Mouse (Mus musculus): Measurements from ENCODE around the gene Drg1.

The Drg1 gene

DNA sequence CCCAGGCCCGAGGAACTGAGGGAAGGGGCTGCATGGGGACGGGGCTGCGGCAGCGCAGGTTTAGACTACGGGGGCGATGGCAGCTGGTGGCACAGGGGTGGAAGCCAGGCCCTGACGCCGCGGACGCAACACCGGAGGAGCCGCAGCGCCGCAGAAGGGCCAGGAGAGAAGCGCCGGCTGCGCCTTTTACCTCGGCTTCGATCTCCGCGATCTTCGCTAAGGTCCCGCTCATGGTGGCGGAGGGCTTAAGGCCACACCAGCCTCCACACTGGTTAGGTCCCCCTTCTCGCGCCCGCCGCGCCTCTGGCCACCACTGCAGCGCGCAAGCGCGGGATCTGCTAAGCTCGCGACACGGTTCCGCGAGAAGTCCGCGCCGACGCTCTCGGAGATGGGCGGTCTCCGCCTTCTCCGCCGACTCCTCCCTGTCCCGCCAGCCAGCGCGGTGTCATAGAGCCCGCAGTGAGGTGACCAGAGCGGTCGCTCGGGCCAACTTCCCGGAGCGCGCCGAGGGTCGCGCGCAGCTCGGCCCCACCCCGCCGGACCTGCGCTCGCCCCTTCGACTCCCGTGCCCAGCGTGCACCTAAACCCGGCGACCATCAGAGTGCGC is at the start of gene Drg1:
Gene Drg1, minus strand, starts transcription at position 337 of the 607 bp plus-strand sequence.
- peak; percentile 91 for DNase-seq (ENCODE audit: low spot score in 2 of 2)

DNA sequence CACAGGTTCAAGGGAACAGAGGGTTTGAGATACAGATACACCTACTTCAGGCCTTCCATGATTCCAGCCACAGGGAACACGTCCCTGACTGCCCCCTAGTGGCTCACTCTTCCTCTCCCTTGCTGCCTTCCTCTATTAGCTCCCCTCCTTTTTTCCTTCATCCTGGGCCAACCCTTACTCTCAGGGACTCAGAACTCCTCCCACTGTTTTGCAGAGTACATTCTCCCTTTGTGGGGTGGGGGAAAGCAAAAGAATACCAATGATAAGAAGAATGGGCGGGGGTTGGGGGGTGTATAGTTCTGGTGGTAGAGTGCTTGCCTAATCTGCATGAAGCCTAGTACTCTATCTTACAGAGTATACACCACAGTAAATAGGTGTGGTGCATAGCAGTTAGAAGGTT is 47.9 kb upstream of the Drg1 start:
- peak; percentile 55 to 57 for DNase-seq (ENCODE audit: low spot score in 2 of 2)

DNA sequence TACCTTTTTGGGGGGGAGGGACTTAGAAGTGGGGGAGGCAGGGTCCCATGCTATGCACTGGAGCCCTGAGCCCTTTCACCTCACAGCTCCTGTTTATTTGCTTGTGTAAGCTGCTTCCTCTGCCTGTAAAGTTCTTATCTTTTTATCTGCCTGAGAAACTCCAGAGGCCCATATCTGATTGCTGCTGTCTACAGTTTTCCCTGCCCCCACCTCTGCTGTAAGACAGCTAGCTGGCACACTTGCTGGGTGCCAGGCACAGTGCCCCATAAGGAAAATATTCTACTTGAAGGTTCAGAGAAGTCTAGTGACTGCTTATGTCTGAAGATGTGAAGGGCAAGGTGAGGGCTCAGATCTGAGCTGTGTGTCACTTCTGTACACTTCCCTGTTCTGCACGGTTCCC is 47.1 kb upstream of the Drg1 start:
- DNase-seq (ENCODE audit: low spot score in 2 of 2), result no peak

DNA sequence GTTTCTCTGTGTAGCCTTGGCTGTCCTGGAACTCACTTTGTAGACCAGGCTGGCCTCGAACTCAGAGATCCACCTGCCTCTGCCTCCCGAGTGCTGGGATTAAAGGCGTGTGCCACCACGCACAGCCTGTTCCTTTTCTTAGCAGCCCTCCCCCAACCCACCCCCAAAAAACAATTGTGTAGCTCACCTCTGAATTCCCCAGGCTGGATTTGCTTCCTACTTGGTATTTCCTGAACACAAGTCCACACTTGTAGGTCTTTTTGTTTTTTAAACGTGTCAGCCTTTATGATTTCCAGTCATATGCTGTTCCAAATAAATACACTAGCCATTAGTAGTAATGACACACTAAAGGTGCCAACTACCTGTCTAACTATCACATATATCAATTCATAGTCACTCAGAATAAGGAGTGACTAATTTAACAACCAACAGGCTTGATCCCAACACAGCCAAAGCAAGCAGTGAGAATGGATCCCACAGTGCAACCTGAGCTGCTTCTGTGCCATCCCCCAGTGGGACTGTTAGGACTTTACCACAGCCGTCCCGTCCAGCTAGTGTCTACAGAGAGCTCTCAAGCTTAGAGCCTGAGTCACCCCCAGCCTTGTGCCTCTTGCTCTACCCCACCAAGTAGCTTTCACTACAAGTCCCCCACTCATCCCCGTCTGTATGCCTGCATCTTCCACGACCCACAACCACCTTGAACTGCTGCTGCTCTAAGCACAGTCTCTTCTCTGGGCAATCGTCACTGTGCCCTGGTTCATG is 45.6 kb upstream of the Drg1 start:
- no peak for DNase-seq (ENCODE audit: low spot score in 2 of 2)

DNA sequence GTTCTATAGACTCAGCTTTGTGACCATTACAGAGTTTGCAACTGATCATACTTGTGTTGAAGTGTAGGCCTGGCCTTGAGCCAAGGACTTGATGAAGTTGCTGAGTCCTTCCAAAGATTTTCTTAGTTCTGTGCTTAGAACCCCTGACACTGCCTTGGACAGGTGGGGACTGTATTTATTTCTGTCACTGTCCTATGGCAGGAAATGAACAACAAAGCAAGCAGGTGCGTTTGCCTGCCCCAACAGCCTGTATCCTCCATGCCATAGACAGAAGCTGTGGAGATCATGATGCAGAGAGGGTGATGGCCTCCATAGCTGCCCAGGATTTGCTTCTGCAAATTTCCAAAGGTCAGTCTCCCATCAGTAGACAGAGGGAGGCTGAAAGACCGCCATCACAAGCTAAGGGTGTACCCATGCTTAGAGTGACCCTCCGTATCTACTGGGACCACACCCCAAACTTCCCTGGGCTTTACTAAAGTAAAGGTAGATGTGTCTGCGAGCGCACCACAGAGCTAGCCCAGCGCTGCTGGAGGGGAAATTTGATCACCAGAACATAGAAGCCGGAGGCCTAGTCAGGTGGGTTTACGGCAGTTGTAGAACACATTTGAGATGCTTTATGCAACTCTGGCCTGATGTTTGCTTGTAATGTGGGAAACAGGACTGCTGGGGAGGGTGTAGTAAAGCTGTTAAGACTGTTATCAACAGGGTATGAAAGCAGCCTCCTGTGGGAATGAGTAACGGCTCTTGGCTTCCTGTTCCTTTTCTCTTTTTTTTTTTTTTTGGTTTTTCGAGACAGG is 44.8 kb upstream of the Drg1 start:
- no peak for DNase-seq (ENCODE audit: low spot score in 2 of 2)

DNA sequence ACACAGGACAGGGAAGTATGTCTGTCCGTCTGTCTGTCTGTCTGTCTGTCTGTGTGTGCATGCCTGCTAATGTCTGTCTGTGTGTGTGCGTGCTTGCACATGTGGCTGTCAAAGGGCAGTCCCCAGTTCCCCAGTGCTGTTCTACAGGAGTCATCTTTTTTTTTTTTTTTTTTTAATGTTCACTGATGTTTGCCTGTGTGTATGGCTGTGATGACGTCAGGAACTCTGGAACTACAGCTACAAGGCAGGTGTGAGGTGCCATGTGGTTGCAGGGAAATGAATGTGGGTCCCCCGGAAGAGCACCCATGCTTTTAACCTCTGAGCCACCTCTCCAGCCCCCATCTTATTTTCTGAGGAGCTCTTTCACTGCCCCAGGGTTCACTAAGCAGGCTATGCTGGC is 43.7 kb upstream of the Drg1 start:
- no peak for DNase-seq (ENCODE audit: low spot score in 2 of 2)

DNA sequence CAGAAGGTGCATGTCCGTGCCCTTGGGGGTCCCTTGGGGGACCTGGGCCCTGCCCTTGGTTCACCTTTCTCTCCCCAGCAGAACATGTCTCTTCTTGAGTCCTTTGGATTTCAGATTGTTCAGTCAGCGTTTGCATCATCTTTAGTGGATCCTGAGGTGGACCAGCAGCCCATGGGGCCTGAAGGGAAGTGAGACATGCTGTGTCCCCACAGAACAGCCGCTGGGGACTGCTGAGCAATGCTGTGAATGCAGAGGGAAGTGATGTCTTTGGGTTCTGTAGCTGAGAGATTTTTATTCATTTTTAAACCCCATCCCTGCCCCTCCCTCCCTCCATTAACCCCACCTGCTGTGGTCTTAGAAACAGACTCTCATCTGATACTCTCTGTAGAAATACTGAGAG is 41.7 kb upstream of the Drg1 start:
- DNase-seq (ENCODE audit: low spot score in 2 of 2), result no peak

DNA sequence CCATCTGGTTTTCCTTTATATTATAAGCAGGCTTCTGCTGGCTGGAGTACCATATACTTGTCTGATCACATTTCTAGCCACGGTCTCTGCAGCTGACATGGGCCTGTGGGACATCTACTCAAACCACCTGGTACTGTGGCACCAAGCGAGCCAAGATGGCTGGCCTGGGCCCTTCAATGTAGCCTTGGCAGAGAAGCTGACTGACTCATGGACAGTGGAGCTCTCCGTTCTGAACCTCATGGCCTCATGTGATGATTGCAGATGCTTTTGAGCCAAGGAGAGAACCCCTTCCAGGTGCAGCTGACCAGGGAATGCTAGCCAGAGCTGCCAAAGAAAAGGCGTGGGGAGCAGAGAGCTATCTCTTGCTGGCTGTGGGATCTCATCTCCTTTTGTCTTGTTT is 39.6 kb upstream of the Drg1 start:
- no peak for DNase-seq (ENCODE audit: low spot score in 2 of 2)

DNA sequence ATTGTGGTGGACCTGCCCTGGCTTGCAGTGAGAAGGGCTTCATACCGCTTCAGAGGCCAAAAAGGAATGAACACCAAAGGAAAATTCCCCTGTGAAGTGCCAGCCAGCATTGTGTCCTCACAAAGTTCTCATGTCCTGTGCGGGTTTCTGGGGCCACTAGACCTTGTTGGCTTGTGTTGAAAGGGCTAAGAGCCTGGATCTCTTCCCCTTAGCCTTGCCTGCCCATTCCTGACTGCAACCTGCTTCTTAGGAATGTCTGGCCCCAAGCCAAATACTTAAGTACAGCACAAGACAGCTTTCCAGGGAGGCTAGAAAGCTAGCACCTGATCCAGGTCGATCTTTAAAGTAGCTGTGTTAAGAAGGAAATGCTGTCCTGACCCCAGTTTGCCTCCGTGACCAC is 36.6 kb upstream of the Drg1 start:
- DNase-seq (ENCODE audit: low spot score in 2 of 2), result no peak

DNA sequence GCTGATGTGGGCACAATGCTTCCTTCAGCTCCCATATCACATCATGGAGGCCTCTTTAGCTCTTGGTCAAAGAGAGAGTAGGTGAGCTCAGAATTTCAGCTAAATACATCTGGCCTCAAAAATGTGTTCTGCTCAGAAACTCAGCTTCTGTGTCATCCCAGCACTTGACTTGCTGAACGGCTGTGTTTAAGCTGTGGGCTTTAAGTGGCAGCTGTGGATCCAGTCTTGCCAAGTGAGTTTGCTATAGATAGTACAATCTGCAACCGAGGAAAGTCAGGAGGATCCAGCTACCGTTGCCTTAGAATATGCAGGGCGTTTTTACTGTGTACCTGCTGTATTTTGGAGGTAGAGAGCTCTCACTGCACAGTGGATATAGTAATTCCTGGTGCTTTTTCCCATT is 36.2 kb upstream of the Drg1 start:
- peak; percentile 50 to 51 for DNase-seq (ENCODE audit: low spot score in 2 of 2)

DNA sequence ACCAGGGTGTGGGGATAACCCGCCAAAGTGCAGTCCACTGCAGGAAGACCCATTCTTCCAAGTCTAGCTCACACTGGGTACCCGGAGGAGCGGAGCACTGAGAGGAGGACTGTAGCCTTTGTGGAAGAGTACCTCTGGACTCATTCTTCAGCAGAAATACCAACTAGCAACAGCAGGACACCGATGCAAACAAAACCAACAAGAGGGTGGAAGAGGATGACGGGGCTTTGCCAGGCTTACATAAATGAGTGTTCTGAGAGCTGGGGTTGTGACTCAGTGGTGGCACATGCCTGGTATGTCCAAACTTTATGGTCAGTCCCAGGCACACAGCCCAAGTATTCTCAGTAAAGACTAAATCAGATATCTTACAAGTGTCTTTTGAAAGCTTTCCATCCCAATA is 34.9 kb upstream of the Drg1 start:
- no peak for DNase-seq (ENCODE audit: low spot score in 2 of 2)

DNA sequence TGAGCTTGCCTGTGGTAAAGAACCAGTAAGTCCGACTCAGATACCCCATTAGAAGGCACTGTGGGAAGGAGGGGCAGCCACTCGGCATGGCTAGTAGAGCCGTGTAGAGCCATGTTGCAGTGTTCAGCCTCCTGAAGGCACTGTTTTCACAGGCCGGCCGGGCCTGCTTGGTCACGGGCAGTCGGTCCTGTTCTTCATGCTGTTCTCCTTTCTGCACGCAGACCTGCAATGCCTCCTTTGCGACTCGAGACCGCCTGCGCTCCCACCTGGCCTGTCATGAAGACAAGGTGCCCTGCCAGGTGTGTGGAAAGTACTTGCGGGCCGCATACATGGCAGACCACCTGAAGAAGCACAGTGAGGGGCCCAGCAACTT is 32.6 kb upstream of the Drg1 start:
- DNase-seq (ENCODE audit: low spot score in 2 of 2), result no peak

DNA sequence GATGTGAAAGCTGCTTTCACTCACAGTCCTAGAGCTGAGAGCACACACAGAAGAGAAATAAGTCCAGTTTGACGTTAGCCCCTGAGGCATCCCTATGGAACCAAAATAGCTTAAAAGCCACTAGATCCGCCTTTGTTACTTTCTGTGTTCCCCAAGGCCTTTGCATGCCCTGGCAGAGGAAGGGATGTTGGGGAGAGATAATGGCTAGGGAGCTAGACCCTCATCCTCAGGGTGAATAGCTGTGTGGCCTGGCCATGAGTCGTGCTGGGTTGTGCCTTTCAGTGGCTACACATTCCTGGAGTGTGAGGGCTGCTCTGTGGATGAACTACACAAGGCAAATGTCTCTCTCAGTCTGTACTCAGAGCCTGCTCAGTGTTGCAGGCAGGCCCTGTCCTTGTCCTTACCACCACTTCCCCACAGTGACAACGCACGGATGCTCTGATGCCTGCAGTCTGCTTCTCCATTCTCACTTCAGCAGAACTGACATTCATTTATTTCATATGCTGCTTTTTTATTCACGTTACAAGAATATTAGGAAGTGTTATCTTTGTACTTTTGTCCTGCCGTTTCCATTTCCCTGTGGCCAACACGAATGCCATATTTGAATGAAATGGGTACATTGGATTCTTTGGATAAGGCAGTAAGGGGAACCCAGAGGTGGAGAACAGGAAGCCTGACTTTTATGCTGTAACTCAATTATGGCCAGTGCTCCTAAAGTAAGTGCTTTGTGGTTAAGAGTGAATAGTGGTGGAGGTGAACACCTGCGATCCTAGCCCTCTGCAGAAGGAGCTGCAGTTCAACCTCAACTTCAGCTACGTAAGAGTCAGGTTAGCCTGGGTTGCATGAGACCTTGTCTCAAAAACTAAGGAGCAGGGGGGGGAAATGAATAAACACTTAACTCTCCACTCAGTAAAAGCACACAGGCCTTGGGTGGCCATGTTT is 31.9 kb upstream of the Drg1 start:
- DNase-seq (ENCODE audit: low spot score in 2 of 2), result no peak

DNA sequence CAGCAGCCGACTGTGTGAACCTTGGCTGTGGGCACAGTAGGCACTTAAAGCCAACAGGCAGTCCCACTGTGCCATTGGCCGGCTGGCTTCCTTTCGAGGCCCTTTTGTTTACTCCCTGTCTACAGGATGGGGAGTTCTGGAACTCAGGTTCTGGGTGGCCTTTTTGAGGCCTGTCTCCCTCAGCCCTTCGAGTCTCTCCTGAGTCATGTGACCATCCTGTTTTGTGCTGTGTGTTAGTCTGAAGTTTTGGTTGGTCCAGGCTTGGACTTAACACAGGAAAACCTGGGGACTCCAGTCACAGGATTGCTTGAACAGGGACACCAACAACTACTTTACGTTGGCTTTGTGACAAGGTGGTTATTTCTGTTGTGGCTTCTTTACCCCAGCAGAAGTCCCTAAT is 29.8 kb upstream of the Drg1 start:
- no peak for DNase-seq (ENCODE audit: low spot score in 2 of 2)

DNA sequence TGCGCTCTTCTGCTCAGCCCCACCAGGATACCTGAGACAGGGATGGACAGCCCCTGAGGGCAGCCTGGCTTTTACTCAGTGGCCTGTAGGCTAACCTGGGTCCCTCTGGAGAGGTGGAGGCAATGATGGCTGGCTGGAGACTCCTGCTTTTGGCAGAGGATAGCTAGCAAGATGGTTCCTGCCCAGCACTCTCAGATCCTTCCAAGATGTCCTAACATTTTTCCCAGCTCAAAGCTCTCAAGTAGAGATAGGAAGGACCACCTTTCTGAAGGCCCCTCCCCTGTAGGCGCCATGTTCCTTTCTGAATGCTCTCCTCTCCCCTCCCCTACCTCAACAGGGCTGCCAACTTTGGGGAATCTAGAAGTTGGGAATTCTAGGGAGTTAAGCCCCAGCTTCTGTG is 28.4 kb upstream of the Drg1 start:
- DNase-seq (ENCODE audit: low spot score in 2 of 2), result no peak

DNA sequence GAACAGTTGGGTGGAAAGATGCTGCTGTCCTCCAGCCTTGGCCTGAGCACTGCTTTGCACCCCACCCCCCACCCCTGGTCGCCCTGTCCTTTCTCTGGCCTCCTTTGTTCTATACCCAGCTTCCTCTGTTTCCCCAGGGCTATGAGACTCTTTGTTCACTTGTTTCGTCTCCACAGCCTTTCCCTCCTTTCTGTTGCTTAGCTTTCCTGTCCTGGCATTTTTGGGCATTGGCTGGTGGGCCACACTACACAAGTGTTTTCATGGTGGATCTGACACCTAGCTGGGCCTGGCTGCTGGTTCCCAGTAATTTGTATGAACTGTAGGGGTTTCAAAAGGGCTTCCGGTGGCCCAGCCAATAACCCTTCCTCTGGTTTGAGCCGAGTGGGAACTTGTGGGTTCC is 27.1 kb upstream of the Drg1 start:
- DNase-seq (ENCODE audit: low spot score in 2 of 2), result no peak

DNA sequence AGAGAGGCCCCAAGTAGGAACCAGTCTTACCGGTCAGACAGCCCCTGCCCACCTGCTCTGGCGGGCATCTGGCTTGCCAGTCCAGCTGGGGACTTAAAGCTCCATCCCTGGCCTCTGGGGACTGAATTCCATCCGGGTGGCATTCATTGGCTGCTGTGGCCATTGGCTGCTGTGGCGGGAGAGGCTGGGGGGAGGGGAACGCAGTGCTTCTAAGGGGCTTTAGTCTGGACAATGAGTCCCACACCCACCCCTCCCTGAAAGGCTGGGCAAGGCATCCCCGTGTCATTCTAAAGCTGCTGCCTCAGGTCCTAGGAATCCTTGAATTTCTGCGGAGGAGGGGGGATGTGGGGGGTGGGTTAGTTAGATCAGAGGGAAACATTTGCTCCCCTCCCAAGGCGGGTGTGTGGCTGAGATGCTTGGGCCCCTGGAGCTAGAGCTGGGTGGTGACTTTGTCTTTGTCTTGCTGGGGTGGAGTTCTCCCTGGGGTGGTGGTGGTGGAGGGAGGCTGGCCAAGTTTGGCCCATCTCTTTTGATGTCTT is 26.6 kb upstream of the Drg1 start:
- no peak for DNase-seq (ENCODE audit: low spot score in 2 of 2)

DNA sequence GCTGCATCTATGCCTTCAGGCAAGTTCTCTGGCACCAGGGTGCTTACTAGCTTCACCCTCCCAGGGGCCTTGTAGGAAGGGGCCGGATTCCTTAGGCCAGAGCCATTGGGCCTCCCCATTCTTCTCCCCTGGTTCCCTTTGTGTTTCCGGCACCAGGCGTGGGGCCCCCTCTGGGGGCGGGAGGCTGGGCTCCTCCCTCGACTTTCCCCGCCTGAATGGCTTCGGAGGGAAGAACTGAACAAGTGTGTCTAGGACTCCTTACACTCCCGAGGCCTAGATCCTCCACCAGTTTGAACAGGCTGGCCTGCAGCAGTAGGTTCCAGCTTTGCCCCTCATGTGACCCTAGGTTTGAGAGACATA is 25.8 kb upstream of the Drg1 start:
- peak in 1 of 2 experiments; percentile 31 for DNase-seq (ENCODE audit: low spot score in 2 of 2)

DNA sequence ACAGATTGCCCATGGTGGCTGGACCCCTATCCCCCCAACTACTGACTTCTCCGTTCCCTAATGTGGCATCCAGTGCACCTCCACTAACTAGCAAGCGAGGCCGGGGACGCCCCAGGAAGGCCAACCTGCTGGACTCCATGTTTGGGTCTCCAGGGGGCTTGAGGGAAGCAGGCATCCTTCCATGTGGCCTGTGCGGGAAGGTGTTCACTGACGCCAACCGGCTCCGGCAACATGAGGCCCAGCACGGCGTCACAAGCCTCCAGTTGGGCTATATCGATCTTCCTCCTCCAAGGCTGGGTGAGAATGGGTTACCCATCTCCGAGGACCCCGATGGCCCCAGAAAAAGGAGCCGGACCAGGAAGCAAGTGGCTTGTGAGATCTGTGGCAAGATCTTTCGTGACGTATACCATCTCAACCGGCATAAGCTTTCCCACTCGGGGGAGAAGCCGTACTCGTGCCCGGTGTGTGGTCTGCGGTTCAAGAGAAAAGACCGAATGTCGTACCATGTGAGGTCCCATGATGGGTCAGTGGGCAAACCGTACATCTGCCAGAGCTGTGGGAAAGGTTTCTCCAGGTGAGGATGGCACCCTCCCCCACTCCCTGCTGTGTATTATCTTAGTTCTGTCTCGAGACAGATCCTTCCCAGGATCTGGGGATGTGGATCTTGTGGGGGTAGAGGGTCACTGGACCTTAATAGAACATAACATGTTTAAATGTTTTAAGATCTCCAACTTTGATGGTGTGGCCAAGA is 25.3 kb upstream of the Drg1 start:
- DNase-seq (ENCODE audit: low spot score in 2 of 2), result peak in 1 of 2 experiments; percentile 39

DNA sequence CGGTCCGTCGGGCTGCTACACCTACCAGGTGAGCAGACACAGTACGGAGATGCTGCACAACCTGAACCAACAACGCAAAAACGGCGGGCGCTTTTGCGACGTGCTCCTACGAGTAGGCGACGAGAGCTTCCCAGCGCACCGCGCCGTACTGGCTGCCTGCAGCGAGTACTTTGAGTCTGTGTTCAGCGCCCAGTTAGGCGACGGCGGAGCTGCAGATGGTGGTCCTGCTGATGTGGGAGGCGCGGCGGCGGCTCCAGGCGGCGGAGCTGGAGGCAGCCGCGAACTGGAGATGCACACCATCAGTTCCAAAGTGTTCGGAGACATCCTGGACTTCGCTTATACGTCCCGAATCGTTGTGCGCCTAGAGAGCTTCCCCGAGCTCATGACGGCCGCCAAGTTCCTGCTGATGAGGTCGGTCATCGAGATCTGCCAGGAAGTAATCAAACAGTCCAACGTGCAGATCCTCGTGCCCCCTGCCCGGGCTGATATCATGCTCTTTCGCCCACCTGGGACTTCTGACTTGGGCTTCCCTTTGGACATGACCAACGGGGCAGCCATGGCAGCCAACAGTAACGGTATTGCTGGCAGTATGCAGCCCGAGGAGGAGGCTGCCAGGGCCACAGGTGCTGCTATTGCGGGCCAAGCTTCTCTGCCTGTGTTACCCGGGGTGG is 24.6 kb upstream of the Drg1 start:
- peak; percentile 65 to 70 for DNase-seq (ENCODE audit: low spot score in 2 of 2)
